Mouse (Mus musculus) cerebellum, adult 18-20 months (tissue): ENCODE measurements around the gene Cnih3.

Experiments
- DNase-seq, 2 experiments: peaks; one replicate each; pipeline ENCODE4 v3.0.0; 2021

Gene Cnih3

GRCm38 (mm10) chr1:181352367-181353199 is at the start of gene Cnih3:
Gene Cnih3 (plus strand): TSS chr1:181352628.
- peak in 1 of 2 experiments; percentile 17 for DNase-seq

GRCm38 (mm10) chr1:181307981-181308380 is 44.4 kb upstream of the Cnih3 start:
- DNase-seq: no peak

- no peak for DNase-seq
Measured at GRCm38 (mm10) chr1:181310712-181311111, 41.7 kb upstream of the Cnih3 start.

- no peak for DNase-seq
Measured at GRCm38 (mm10) chr1:181312115-181313045, 40.0 kb upstream of the Cnih3 start.

- no peak for DNase-seq
Measured at GRCm38 (mm10) chr1:181313046-181313415, 39.4 kb upstream of the Cnih3 start.

- DNase-seq: no peak
Measured at GRCm38 (mm10) chr1:181314301-181314700, 38.1 kb upstream of the Cnih3 start.

- no peak for DNase-seq
Measured at GRCm38 (mm10) chr1:181315350-181315749, 37.1 kb upstream of the Cnih3 start.

GRCm38 (mm10) chr1:181316571-181316970 is 35.9 kb upstream of the Cnih3 start:
- DNase-seq: no peak

GRCm38 (mm10) chr1:181319466-181319865 is 33.0 kb upstream of the Cnih3 start:
- DNase-seq: no peak

GRCm38 (mm10) chr1:181321149-181321548 is 31.3 kb upstream of the Cnih3 start:
- DNase-seq: no peak

- DNase-seq: no peak
Measured at GRCm38 (mm10) chr1:181323134-181323533, 29.3 kb upstream of the Cnih3 start.

- no peak for DNase-seq
Measured at GRCm38 (mm10) chr1:181327137-181327536, 25.3 kb upstream of the Cnih3 start.

- DNase-seq: no peak
Measured at GRCm38 (mm10) chr1:181327636-181328420, 24.6 kb upstream of the Cnih3 start.

GRCm38 (mm10) chr1:181329110-181329509 is 23.3 kb upstream of the Cnih3 start:
- DNase-seq: no peak

GRCm38 (mm10) chr1:181332597-181332996 is 19.8 kb upstream of the Cnih3 start:
- no peak for DNase-seq

- DNase-seq: no peak
Measured at GRCm38 (mm10) chr1:181334329-181335018, 18.0 kb upstream of the Cnih3 start.

- DNase-seq: no peak
Measured at GRCm38 (mm10) chr1:181335019-181335365, 17.4 kb upstream of the Cnih3 start.

GRCm38 (mm10) chr1:181335388-181335787 is 17.0 kb upstream of the Cnih3 start:
- no peak for DNase-seq

- no peak for DNase-seq
Measured at GRCm38 (mm10) chr1:181336857-181337256, 15.6 kb upstream of the Cnih3 start.

GRCm38 (mm10) chr1:181339106-181339505 is 13.3 kb upstream of the Cnih3 start:
- DNase-seq: no peak

GRCm38 (mm10) chr1:181345547-181345946 is 6.9 kb upstream of the Cnih3 start:
- DNase-seq: no peak

GRCm38 (mm10) chr1:181352043-181352366 is 423 bp upstream of the Cnih3 start:
- no peak for DNase-seq
